In the genomic region with DNA sequence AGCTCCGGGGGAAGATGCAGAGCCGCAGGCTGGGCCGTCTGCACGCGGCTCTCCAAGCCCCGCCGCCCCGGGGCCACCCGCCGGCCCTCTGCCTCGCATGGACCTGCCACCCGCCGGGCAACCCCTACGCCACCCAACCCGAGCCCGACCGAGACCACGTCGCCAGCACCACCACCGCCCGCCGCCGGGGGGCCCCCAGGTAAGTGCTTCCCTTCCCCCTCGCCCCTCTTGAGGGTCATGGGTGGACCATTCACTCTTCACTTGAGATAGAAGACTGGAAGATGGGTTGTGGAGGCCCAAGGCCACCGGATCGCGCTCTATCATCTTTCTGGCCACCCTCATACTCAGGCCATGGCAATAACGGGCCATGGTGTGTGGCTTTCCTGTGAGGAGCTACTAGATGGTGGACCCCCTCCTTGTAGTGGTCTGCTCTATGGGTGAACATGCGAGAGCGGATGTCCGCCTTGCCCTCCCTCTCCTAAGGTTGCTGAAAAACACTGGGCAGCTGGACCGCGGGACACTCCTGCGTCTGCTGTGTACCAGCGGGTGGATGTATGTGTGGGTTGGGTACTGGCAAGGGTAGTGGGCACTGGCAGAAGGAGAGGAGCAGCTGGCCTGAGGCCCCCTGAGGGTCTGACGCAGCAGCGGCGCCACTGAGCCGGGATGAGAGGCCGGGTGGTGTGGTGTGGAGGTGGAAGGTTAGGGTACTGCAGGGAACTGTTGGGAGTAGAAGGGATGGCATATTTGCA, we compare ENCODE assay signal across 8 mouse cellular contexts. TPM values are rescaled to one million over a fixed set of nuclear protein-coding genes. Genes with fewer than 3 reads are reported as not detected.
DNase-seq lines count a peak whose midpoint lies in the region; ATAC-seq and TF ChIP-seq lines count a peak whose summit lies in the region.

No protein-coding gene starts in this region.

- peak; percentile 25; the same call in 1 of the 2 replicates for ATAC-seq in intestine, embryonic 14.5 days (replicated peaks; ENCODE audit: low FRiP score, low TSS enrichment, low read depth)
- ATAC-seq in midbrain, embryonic 12.5 days (ENCODE audit: low FRiP score, low read depth), result peak; percentile 67
- ATAC-seq in granulocyte monocyte progenitor cell, adult 5-6 weeks (replicated peaks; ENCODE audit: poor library complexity, severe bottlenecking), result no peak

- TF ChIP-seq POLR2A in heart, adult 2 months (IDR thresholded peaks at IDR 0.05; ENCODE audit: insufficient read depth, low read depth, low read length), result no peak

- H3K4me3 ChIP-seq in heart, adult 2 months, result peak overlapping the region; percentile 34
- peak overlapping the region; percentile 61 for H3K4me3 ChIP-seq in embryonic facial prominence, embryonic 10.5 days
- peak overlapping the region; percentile 37 for H3K4me3 ChIP-seq in intestine, embryonic 14.5 days (ENCODE audit: low read depth, low read length)
- peak overlapping the region; percentile 57 for H3K4me3 ChIP-seq in midbrain, embryonic 12.5 days

- 19% methylated on average over 36 of the region's 40 CpGs for WGBS in heart, adult 2 months
- 6% methylated on average over 40 of the region's 40 CpGs for WGBS in embryonic facial prominence, embryonic 10.5 days
- 9% methylated on average over 38 of the region's 40 CpGs for WGBS in intestine, embryonic 14.5 days
- 5% methylated on average over 35 of the region's 40 CpGs for WGBS in midbrain, embryonic 12.5 days

- H3K9ac ChIP-seq in heart, adult 2 months (ENCODE audit: low read depth, low read length), result 0 out of 2 replicates have a peak overlapping the region, but pooled peaks have one; percentile 4
- H3K9ac ChIP-seq in intestine, embryonic 14.5 days (ENCODE audit: low read length), result 0 out of 2 replicates have a peak overlapping the region, but pooled peaks have one; percentile 20
- H3K9ac ChIP-seq in midbrain, embryonic 12.5 days (replicated peaks), result peak overlapping the region; percentile 66

- H3K4me2 ChIP-seq in intestine, embryonic 14.5 days (ENCODE audit: low read length), result peak overlapping the region; percentile 94
- H3K4me2 ChIP-seq in midbrain, embryonic 12.5 days (replicated peaks), result peak overlapping the region; percentile 82

- H3K4me1 ChIP-seq in heart, adult 2 months (ENCODE audit: control insufficient read depth, insufficient read depth, low read length), result peaks cover 3% of the 10 kb centered on the region
- peaks cover 13% of the 10 kb centered on the region for H3K4me1 ChIP-seq in embryonic facial prominence, embryonic 10.5 days
- peaks cover 7% of the 10 kb centered on the region for H3K4me1 ChIP-seq in intestine, embryonic 14.5 days (replicated peaks; ENCODE audit: control insufficient read depth, insufficient read depth, low read length)
- H3K4me1 ChIP-seq in midbrain, embryonic 12.5 days, result peaks cover 15% of the 10 kb centered on the region

- no peak for TF ChIP-seq EP300 in heart, adult 2 months (IDR thresholded peaks at IDR 0.05; ENCODE audit: insufficient read depth, low read depth, low read length)

- H3K36me3 ChIP-seq in heart, adult 2 months (ENCODE audit: control insufficient read depth, insufficient read depth, low read length), result no peaks in the 10 kb centered on the region
- H3K36me3 ChIP-seq in embryonic facial prominence, embryonic 10.5 days (replicated peaks), result peaks cover 39% of the 10 kb centered on the region
- H3K36me3 ChIP-seq in intestine, embryonic 14.5 days (ENCODE audit: control insufficient read depth, insufficient read depth, low read length), result peaks cover 21% of the 10 kb centered on the region
- H3K36me3 ChIP-seq in midbrain, embryonic 12.5 days, result peaks cover 31% of the 10 kb centered on the region

- H3K27ac ChIP-seq in heart, adult 2 months, result no peak overlapping the region
- 0 out of 2 replicates have a peak overlapping the region, but pooled peaks have one; percentile 2 for H3K27ac ChIP-seq in embryonic facial prominence, embryonic 10.5 days (replicated peaks)
- no peak overlapping the region for H3K27ac ChIP-seq in intestine, embryonic 14.5 days (ENCODE audit: low read depth)
- H3K27ac ChIP-seq in midbrain, embryonic 12.5 days (replicated peaks), result peak overlapping the region; percentile 75

- no peaks in the 10 kb centered on the region for H3K79me2 ChIP-seq in heart, adult 2 months (replicated peaks; ENCODE audit: control insufficient read depth, insufficient read depth, low read length)

- DNase-seq in heart, adult 2 months, result no peak
- no peak for DNase-seq in heart, postnatal 10 days
- peak; percentile 56 for DNase-seq in ES-CJ7 (ENCODE audit: low read depth, low spot score)
- DNase-seq in embryonic facial prominence, embryonic 10.5 days (ENCODE audit: low spot score), result peak; percentile 43
- DNase-seq in intestine, embryonic 14.5 days (ENCODE audit: low spot score), result no peak
- no peak for DNase-seq in ovary, adult 18-20 months (ENCODE audit: low spot score)

- intact Hi-C loops in heart, adult 2 months (cut with DNase I), result no loop called here
- intact Hi-C loops in heart, postnatal 10 days (cut with DNase I), result no loop called here

- peaks cover 8% of the 10 kb centered on the region; the same call in 1 of the 2 replicates for H3K9me3 ChIP-seq in embryonic facial prominence, embryonic 10.5 days
- 0 out of 2 replicates have a peak, but pooled peaks cover 5% of the 10 kb centered on the region for H3K9me3 ChIP-seq in intestine, embryonic 14.5 days (ENCODE audit: control insufficient read depth, low read length)
- H3K9me3 ChIP-seq in midbrain, embryonic 12.5 days, result peaks cover 5% of the 10 kb centered on the region; the same call in 1 of the 2 replicates

- no peaks in the 10 kb centered on the region; the same call in 1 of the 2 replicates for H3K27me3 ChIP-seq in heart, adult 2 months (ENCODE audit: control insufficient read depth, insufficient read depth, low read length)
- peaks cover 22% of the 10 kb centered on the region for H3K27me3 ChIP-seq in embryonic facial prominence, embryonic 10.5 days (replicated peaks; ENCODE audit: low read depth, poor library complexity, severe bottlenecking)
- H3K27me3 ChIP-seq in intestine, embryonic 14.5 days (replicated peaks; ENCODE audit: control insufficient read depth, insufficient read depth, low read length), result 0 out of 2 replicates have a peak, but pooled peaks cover 3% of the 10 kb centered on the region
- peaks cover 6% of the 10 kb centered on the region; the same call in 1 of the 2 replicates for H3K27me3 ChIP-seq in midbrain, embryonic 12.5 days

- peak; percentile 23; the same call in 1 of the 2 replicates for TF ChIP-seq CTCF in heart, adult 2 months (IDR thresholded peaks at IDR 0.05)

RNA-seq across cellular contexts. Expression of a gene that starts 6.7 kb away (rescaled TPM):
- 10 to 100 TPM in 1 of 2 experiments, 1 to 10 TPM in 1; 10.0 to 11.1 TPM for total RNA-seq in heart, adult 2 months (2021)
- polyA plus RNA-seq in heart, adult 2 months (2012; rRNA removed), result 19.7 and 22.3 TPM in 2 replicates
- 10 to 100 TPM; 20.8 to 21.2 TPM for total RNA-seq in heart, postnatal 10 days (2021)
- 67.7 and 72.6 TPM in 2 replicates for polyA plus RNA-seq in embryonic facial prominence, embryonic 10.5 days (2016; fragmentation: Nextera tagmentation; extraction: Ambion mirVana)
- polyA plus RNA-seq in intestine, embryonic 14.5 days (2014; fragmentation: Nextera tagmentation; extraction: Ambion mirVana), result 56.9 and 61.8 TPM in 2 replicates
- 82.8 and 89.5 TPM in 2 replicates for polyA plus RNA-seq in midbrain, embryonic 12.5 days (2016; fragmentation: Nextera tagmentation; extraction: Ambion mirVana)
- total RNA-seq in granulocyte monocyte progenitor cell, adult 5-6 weeks (2014; fragmentation: Nextera tagmentation), result 52.2 and 56.5 TPM in 2 replicates
- 22.4 and 33.3 TPM in 2 replicates for total RNA-seq in granulocyte monocyte progenitor cell, adult 5-6 weeks (2017)

RNA-seq across cellular contexts. Expression of a gene that starts 6.7 kb away (rescaled TPM):
- total RNA-seq in heart, adult 2 months (2021), result 1 to 10 TPM; 5.5 to 6.8 TPM
- polyA plus RNA-seq in heart, adult 2 months (2012; rRNA removed), result 12.0 and 18.6 TPM in 2 replicates
- total RNA-seq in heart, postnatal 10 days (2021), result 1 to 10 TPM; 7.1 to 9.1 TPM
- 15.1 and 16.8 TPM in 2 replicates for polyA plus RNA-seq in embryonic facial prominence, embryonic 10.5 days (2016; fragmentation: Nextera tagmentation; extraction: Ambion mirVana)
- 16.0 and 17.5 TPM in 2 replicates for polyA plus RNA-seq in intestine, embryonic 14.5 days (2014; fragmentation: Nextera tagmentation; extraction: Ambion mirVana)
- 31.7 and 32.7 TPM in 2 replicates for polyA plus RNA-seq in midbrain, embryonic 12.5 days (2016; fragmentation: Nextera tagmentation; extraction: Ambion mirVana)
- total RNA-seq in granulocyte monocyte progenitor cell, adult 5-6 weeks (2014; fragmentation: Nextera tagmentation), result 7.0 and 13.9 TPM in 2 replicates
- 5.9 and 13.3 TPM in 2 replicates for total RNA-seq in granulocyte monocyte progenitor cell, adult 5-6 weeks (2017)

RNA-seq across cellular contexts. Expression of a gene that starts 8.2 kb away (rescaled TPM):
- under 1 TPM; 0.16 to 0.25 TPM for total RNA-seq in heart, adult 2 months (2021)
- 0.29 and 1.4 TPM in 2 replicates for polyA plus RNA-seq in heart, adult 2 months (2012; rRNA removed)
- under 1 TPM; 0.62 to 0.93 TPM for total RNA-seq in heart, postnatal 10 days (2021)
- polyA plus RNA-seq in embryonic facial prominence, embryonic 10.5 days (2016; fragmentation: Nextera tagmentation; extraction: Ambion mirVana), result 1.5 TPM in 2 replicates
- 1.0 and 1.1 TPM in 2 replicates for polyA plus RNA-seq in intestine, embryonic 14.5 days (2014; fragmentation: Nextera tagmentation; extraction: Ambion mirVana)
- 8.7 and 9.0 TPM in 2 replicates for polyA plus RNA-seq in midbrain, embryonic 12.5 days (2016; fragmentation: Nextera tagmentation; extraction: Ambion mirVana)
- total RNA-seq in granulocyte monocyte progenitor cell, adult 5-6 weeks (2014; fragmentation: Nextera tagmentation), result 3.4 and 6.3 TPM in 2 replicates
- total RNA-seq in granulocyte monocyte progenitor cell, adult 5-6 weeks (2017), result 0.86 and 2.1 TPM in 2 replicates

RNA-seq across cellular contexts. Expression of a gene that starts 13.2 kb away (rescaled TPM):
- not detected for total RNA-seq in heart, adult 2 months (2021)
- not detected in 2 replicates for polyA plus RNA-seq in heart, adult 2 months (2012; rRNA removed)
- total RNA-seq in heart, postnatal 10 days (2021), result not detected
- polyA plus RNA-seq in embryonic facial prominence, embryonic 10.5 days (2016; fragmentation: Nextera tagmentation; extraction: Ambion mirVana), result not detected in 2 replicates
- not detected in 2 replicates for polyA plus RNA-seq in intestine, embryonic 14.5 days (2014; fragmentation: Nextera tagmentation; extraction: Ambion mirVana)
- polyA plus RNA-seq in midbrain, embryonic 12.5 days (2016; fragmentation: Nextera tagmentation; extraction: Ambion mirVana), result 0.27 TPM in 1 of 2 replicates, not detected in the other
- not detected in 2 replicates for total RNA-seq in granulocyte monocyte progenitor cell, adult 5-6 weeks (2014; fragmentation: Nextera tagmentation)
- total RNA-seq in granulocyte monocyte progenitor cell, adult 5-6 weeks (2017), result not detected in 2 replicates

RNA-seq across cellular contexts. Expression of a gene that starts 13.8 kb away (rescaled TPM):
- total RNA-seq in heart, adult 2 months (2021), result 1 to 10 TPM; 1.4 to 1.9 TPM
- 2.0 and 2.2 TPM in 2 replicates for polyA plus RNA-seq in heart, adult 2 months (2012; rRNA removed)
- 1 to 10 TPM; 2.9 to 3.5 TPM for total RNA-seq in heart, postnatal 10 days (2021)
- 49.3 and 54.0 TPM in 2 replicates for polyA plus RNA-seq in embryonic facial prominence, embryonic 10.5 days (2016; fragmentation: Nextera tagmentation; extraction: Ambion mirVana)
- polyA plus RNA-seq in intestine, embryonic 14.5 days (2014; fragmentation: Nextera tagmentation; extraction: Ambion mirVana), result 22.6 and 23.2 TPM in 2 replicates
- polyA plus RNA-seq in midbrain, embryonic 12.5 days (2016; fragmentation: Nextera tagmentation; extraction: Ambion mirVana), result 28.6 and 32.6 TPM in 2 replicates
- total RNA-seq in granulocyte monocyte progenitor cell, adult 5-6 weeks (2014; fragmentation: Nextera tagmentation), result 20.0 and 35.2 TPM in 2 replicates
- 14.5 and 16.2 TPM in 2 replicates for total RNA-seq in granulocyte monocyte progenitor cell, adult 5-6 weeks (2017)

Comparison
In these comparisons a context has a peak if more than half of its experiments do, and no peak if none do; other contexts are left out.
1. DNase-seq: peak in ES-CJ7 (single experiment) and embryonic facial prominence, embryonic 10.5 days (single experiment); none in heart, adult 2 months (0 of 2), heart, postnatal 10 days (0 of 2), intestine, embryonic 14.5 days (single experiment) and ovary, adult 18-20 months (single experiment).
2. H3K27ac ChIP-seq: peak in embryonic facial prominence, embryonic 10.5 days (single experiment) and midbrain, embryonic 12.5 days (single experiment); none in heart, adult 2 months (single experiment) and intestine, embryonic 14.5 days (single experiment).
3. H3K9ac ChIP-seq: peak in every context shown above with its lines; median percentile 66 in midbrain, embryonic 12.5 days; 20 in intestine, embryonic 14.5 days; 4 in heart, adult 2 months.
4. Peak in every context shown above with its lines, with median percentiles within 50 percentile points of each other: H3K4me3 ChIP-seq.